Mouse (Mus musculus) limb, embryonic 12.5 days (tissue): ENCODE results near the gene Gm45213. TPM values are rescaled to one million over a fixed set of nuclear protein-coding genes. Genes with fewer than 3 reads are reported as not detected.

Experiments used
- ATAC-seq: fragments of 200-750 bp; cut with Nextera tagmentation; 2 replicates; pipeline ENCODE4 v1.8.0; 2017; ENCODE audit warnings: low read depth, moderate TSS enrichment; ENCODE audit not compliant: insufficient number of reproducible peaks, insufficient read depth, low FRiP score, low TSS enrichment
- H3K27ac ChIP-seq: fragments of 300-500 bp; sonication (generic); 2 replicates; pipeline ENCODE4 v1.5.1; 2016; ENCODE audit warnings: mild to moderate bottlenecking, moderate library complexity
- H3K27me3 ChIP-seq: fragments of 300-500 bp; sonication (generic); 2 replicates; pipeline ENCODE4 v1.6.1; 2016; ENCODE audit warnings: mild to moderate bottlenecking, moderate library complexity
- H3K36me3 ChIP-seq: fragments of 300-500 bp; sonication (generic); 2 replicates; pipeline ENCODE4 v1.6.1; 2016; ENCODE audit warnings: mild to moderate bottlenecking, moderate library complexity
- H3K4me1 ChIP-seq: fragments of 300-500 bp; sonication (generic); replicated peaks from 2 replicates; pipeline ENCODE4 v1.6.1; 2016
- H3K4me2 ChIP-seq: fragments of 300-500 bp; sonication (generic); 2 replicates; pipeline ENCODE4 v1.6.1; 2016; ENCODE audit warnings: mild to moderate bottlenecking, moderate library complexity
- H3K4me3 ChIP-seq: fragments of 300-500 bp; sonication (generic); replicated peaks from 2 replicates; pipeline ENCODE4 v1.5.1; 2016; ENCODE audit warnings: mild to moderate bottlenecking
- H3K9ac ChIP-seq: fragments of 300-500 bp; sonication (generic); replicated peaks from 2 replicates; pipeline ENCODE4 v1.6.1; 2016; ENCODE audit warnings: mild to moderate bottlenecking, moderate library complexity
- H3K9me3 ChIP-seq: fragments of 300-500 bp; sonication (generic); 2 replicates; pipeline ENCODE4 v1.6.1; 2016; ENCODE audit warnings: mild to moderate bottlenecking, moderate library complexity
- WGBS: fragments of 180-500 bp; shearing (Covaris S2); methylation state at CpG from one replicate; pipeline ENCODE4 v1.1.7; 2016; 5-methylcytosine and 5-hydroxymethylcytosine counted together
- polyA plus RNA-seq: library from polyadenylated mRNA; unstranded; fragments of >200 nt; fragmentation: Nextera tagmentation; extraction: Ambion mirVana; gene quantifications from 2 replicates; pipeline ENCODE4 v1.2.1, GENCODE M21; 2016

Gm45213 gene
- not detected in 2 replicates for polyA plus RNA-seq

DNA sequence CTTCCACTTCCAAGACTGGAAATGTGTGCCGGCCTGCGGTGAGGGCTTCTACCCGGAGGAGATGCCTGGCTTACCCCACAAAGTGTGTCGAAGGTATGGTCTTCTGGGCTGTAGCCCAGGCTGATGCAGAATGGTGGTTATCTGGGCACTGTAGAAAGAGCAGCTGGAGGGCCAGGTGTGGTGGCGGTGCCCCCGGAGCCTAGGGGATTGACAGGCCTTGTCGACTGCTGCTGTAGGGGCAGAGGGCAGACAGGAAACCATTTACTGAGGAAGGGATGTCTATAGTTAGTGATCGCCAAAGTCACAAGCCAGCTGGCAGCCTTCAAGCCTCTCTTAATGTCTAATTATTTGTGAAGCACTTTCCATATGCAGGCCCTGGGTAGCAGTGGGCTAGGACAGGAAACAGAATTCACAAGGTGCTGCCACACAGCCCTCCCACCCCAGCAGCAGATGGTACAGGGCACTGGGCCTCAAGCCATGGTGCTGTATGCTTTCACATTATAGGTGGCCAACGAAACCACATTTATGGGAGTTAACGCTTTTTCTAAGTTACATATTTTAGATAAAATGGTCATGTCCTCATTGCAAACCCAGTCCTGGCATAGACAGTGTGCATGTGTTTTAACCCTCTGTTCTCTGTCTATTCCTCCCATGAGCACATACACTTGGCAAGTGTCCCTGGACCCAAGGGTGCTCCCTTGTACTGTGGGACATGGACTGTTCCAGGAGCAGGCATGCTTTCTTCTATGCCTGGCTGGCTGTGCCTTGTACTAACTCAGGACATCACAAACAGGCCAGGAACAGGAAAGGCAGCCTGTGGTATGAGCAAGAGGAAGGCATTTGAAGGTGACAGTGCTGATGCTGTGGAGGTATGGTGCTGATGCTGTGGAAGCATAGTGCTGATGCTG lies at the start of gene Gm45213:
Gene Gm45213, plus strand, starts transcription at position 51 of the 908 bp plus-strand sequence.
- Histone ChIP-seq H3K4me2 (no peak within 1 kb of the TSS), H3K4me1 (peaks cover 78% of the 10 kb centered on the region), H3K9me3 (no peaks in the 10 kb centered on the region), H3K27me3 (peaks cover 10% of the 10 kb centered on the region; the same call in 1 of the 2 replicates), H3K9ac (no peak within 1 kb of the TSS), H3K36me3 (no peaks in the 10 kb centered on the region), H3K4me3 (no peak within 1 kb of the TSS), H3K27ac (no peak within 1 kb of the TSS)
- 58% methylated on average over 10 of the region's 10 CpGs for WGBS
- ATAC-seq, result no peak

DNA sequence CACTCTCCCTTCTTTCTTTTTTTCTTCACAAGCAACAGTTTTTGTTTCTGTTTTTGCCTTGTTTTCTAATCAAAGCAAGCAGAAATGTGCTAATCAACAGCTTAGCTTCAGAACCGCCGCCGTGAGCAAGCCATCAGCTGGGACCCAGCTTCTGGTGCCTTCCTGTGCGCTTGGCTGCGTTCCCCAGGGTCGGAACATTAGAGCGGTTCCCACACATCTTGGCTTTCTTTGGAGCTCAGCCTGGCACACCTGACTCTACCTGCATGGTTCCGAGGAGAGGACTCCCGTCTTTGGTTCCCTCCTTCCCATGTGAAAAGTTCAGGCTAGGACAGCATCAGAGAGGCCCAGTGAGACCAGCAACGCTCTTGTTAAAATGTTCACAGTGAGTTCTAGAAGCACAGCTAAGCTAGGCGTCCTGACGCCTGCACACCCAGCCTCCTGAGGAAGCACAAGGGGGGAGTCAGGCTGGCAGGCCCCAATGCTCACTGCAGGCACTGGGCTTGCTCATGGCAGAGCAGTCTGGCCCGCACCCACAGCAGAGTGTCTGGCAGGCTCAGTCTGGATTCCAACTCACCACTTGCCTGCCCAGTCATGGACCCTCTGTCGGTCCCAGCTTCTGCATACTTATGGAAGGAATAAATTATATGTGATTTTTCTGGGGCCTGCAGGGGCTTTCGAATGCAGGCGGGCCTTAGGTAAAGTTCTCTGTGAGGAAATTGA lies 42.2 kb upstream of the Gm45213 start:
- no peak for ATAC-seq
- Histone ChIP-seq H3K36me3 (no peaks in the 10 kb centered on the region), H3K9me3 (peaks cover 17% of the 10 kb centered on the region), H3K4me1 (peaks cover 11% of the 10 kb centered on the region), H3K4me3 (no peak overlapping the region), H3K27ac (0 out of 2 replicates have a peak overlapping the region, but pooled peaks have one; percentile 32), H3K27me3 (no peaks in the 10 kb centered on the region), H3K4me2 (no peak overlapping the region), H3K9ac (no peak overlapping the region)
- WGBS, result 85% methylated on average over 16 of the region's 16 CpGs

DNA sequence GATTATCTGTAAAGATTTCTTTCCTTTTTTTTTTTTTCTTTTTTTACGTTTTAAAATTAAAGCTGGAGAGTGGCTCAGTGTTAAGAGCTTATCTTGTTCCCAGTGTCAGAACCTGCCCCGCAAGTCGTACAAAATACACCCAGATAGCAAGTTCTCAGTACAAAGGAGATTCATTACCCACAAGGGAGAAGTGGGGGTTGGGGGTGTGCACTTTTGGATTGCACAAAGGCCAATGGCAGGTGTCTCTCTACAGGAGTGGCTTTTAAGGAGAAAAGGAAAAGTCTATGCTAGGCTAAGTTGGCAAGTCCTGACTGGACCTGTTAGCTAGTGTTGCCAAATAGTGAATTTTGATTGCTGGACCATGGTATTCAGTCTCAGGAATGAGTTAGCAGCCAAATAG lies 41.6 kb upstream of the Gm45213 start:
- Histone ChIP-seq H3K27ac (no peak overlapping the region), H3K27me3 (no peaks in the 10 kb centered on the region), H3K4me3 (no peak overlapping the region), H3K4me1 (peaks cover 11% of the 10 kb centered on the region), H3K4me2 (no peak overlapping the region), H3K9me3 (peaks cover 17% of the 10 kb centered on the region), H3K9ac (no peak overlapping the region), H3K36me3 (no peaks in the 10 kb centered on the region)
- no peak for ATAC-seq
- 75% methylated on average over 3 of the region's 3 CpGs for WGBS

DNA sequence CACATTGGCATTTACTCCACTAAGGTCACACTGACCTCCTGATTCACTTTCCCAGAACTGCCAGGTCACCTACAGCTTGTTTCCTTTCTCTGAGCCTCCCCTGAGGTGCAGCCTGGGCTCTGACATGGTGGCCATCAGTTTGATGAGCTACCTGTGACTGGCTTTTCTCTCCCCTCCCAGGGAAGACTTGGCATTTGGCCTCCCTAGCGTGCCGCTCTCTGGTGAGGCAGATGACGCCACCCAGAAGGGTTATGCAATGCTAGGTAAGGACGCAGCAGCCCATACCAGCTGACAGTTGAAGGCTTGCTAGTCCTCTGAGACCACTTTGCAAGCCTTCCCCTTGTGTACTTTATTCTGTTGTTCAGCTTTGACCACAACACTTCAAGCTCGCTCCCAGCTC lies 40.0 kb upstream of the Gm45213 start:
- no peak for ATAC-seq
- WGBS, result 81% methylated on average over 5 of the region's 5 CpGs

DNA sequence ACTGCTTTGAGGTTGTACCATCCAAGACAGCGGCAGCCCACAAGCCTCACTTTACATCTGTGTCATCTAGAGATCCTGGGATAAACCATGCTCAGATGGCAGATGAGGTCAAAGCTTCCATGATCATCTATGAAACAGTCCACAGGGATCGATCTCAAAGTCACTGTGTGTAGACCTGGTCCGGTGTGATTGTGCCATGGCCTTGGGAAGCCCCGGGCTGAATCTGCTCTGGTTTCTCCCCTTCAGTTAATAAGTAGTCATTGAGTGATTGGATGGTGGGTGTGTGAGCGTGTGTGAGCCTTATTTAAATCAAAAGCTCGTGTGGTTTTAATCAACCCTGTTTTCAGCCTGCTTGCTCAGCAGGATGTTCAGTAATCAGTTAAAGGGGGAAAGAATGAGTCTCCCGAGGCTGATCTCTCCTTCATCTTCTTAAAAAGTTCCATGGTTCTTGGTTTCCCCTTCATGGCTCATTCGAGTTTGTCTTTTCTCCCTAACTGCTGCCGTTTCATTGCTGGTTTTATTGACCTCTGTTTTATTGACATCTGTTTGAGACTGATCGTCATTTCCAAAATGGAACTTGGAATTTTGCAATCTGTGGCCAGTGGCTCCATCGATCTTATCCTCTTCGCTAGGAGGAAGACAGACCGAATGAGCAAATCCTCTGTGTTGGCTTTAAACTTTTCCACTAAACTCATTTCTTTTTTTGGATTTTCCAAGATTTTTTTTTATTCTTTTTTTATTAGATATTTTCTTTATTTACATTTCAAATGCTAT lies 39.4 kb upstream of the Gm45213 start:
- no peak; the same call in 1 of the 2 replicates for ATAC-seq
- H3K9ac ChIP-seq, result no peak overlapping the region
- no peak overlapping the region for H3K4me2 ChIP-seq
- WGBS, result 43% methylated on average over 13 of the region's 13 CpGs
- no peak overlapping the region for H3K27ac ChIP-seq
- H3K9me3 ChIP-seq, result 0 out of 2 replicates have a peak, but pooled peaks cover 7% of the 10 kb centered on the region
- H3K4me3 ChIP-seq, result no peak overlapping the region
- H3K27me3 ChIP-seq, result no peaks in the 10 kb centered on the region
- H3K4me1 ChIP-seq, result peaks cover 14% of the 10 kb centered on the region
- H3K36me3 ChIP-seq, result no peaks in the 10 kb centered on the region

More for the DNA sequence above, 40.0 kb upstream of the Gm45213 start:
- Histone ChIP-seq H3K36me3 (no peaks in the 10 kb centered on the region), H3K4me2 (no peak overlapping the region), H3K27ac (no peak overlapping the region), H3K4me1 (peaks cover 14% of the 10 kb centered on the region), H3K4me3 (no peak overlapping the region), H3K9me3 (0 out of 2 replicates have a peak, but pooled peaks cover 10% of the 10 kb centered on the region), H3K27me3 (no peaks in the 10 kb centered on the region), H3K9ac (no peak overlapping the region)

DNA sequence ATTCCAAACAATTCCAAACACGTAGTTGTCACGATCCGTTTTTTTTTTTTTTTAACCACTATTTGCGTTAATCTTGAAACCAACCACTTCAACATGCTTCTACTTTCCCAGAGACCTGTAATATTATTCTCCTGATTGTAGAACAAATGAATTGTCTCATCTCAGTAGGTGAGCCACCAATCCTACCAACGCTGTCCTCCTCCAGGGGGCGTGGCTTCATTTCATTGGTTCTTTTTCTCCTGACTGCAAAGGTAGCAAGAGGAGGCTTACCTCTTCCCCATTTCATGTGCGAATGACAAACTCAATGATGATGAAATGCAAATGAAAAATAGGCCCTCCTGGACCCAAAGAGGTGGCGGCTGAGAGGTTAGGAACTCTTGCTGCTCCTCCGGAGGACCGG lies 38.3 kb upstream of the Gm45213 start:
- ATAC-seq, result no peak
- Histone ChIP-seq H3K27ac (no peak overlapping the region), H3K27me3 (no peaks in the 10 kb centered on the region), H3K9me3 (no peaks in the 10 kb centered on the region), H3K4me2 (no peak overlapping the region), H3K4me1 (peaks cover 14% of the 10 kb centered on the region), H3K36me3 (no peaks in the 10 kb centered on the region), H3K9ac (no peak overlapping the region), H3K4me3 (no peak overlapping the region)
- WGBS, result 86% methylated on average over 10 of the region's 10 CpGs

DNA sequence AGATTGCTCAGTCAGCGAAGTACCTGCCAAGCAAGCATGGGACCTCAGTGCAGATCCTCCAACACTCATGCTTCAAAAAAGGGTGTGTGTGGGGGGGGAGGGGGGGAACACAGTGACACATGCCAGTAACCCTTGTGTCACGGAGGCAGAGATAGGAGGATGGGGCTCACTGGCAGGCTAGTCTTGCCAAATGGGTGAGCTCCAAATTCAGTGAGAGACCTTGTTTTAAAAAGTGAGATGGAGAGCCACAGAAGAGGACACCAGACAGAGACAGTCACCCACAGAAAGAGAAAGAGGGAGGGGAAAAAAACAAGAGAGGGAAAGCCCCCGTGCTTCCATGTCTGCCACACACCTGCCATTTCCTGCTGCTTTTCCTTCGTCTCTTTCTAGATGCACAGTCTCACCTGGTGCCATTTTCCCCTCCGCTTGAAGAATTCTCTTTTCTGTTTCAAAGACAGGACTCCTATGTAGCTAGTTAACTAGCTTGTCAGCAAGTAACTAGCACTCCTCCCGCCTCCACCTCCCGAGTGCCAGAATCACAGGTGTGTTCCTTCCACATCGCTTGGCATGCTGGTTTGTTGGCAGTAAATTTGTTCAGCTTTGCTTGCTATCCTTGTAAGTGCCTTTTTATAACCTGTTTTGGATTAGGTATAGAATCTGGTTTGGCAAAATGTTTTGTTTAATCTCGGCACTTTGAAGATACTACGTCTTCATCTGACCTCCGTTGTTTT lies 35.1 kb upstream of the Gm45213 start:
- Histone ChIP-seq H3K4me3 (no peak overlapping the region), H3K27ac (no peak overlapping the region), H3K27me3 (0 out of 2 replicates have a peak, but pooled peaks cover 4% of the 10 kb centered on the region), H3K9me3 (no peaks in the 10 kb centered on the region), H3K9ac (no peak overlapping the region), H3K36me3 (no peaks in the 10 kb centered on the region), H3K4me1 (peaks cover 42% of the 10 kb centered on the region), H3K4me2 (no peak overlapping the region)
- no peak for ATAC-seq
- 63% methylated on average over 11 of the region's 11 CpGs for WGBS

DNA sequence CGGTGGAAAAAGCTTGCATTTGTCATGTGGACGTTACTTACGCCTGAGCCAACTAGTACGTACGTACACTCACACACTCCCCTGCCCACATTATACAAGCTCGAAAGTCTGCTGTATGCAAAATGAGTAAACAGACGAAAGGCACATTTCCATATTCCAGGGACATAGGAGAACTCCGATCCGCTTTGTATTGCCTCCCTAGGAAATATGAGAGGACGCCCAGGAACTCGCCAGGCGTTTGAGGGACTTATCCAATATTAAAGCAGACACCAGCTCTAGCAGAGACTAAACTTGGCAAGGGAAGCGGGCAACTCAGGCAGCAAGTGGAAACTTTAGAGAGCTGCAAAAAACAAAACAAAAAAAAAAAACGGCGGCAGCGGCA lies 34.5 kb upstream of the Gm45213 start:
- H3K36me3 ChIP-seq, result no peaks in the 10 kb centered on the region
- peaks cover 42% of the 10 kb centered on the region for H3K4me1 ChIP-seq
- 0 out of 2 replicates have a peak, but pooled peaks cover 4% of the 10 kb centered on the region for H3K27me3 ChIP-seq
- no peak for ATAC-seq
- 78% methylated on average over 16 of the region's 16 CpGs for WGBS
- no peaks in the 10 kb centered on the region for H3K9me3 ChIP-seq
- no peak overlapping the region for H3K27ac ChIP-seq
- no peak overlapping the region for H3K4me3 ChIP-seq
- no peak overlapping the region for H3K4me2 ChIP-seq
- H3K9ac ChIP-seq, result no peak overlapping the region

DNA sequence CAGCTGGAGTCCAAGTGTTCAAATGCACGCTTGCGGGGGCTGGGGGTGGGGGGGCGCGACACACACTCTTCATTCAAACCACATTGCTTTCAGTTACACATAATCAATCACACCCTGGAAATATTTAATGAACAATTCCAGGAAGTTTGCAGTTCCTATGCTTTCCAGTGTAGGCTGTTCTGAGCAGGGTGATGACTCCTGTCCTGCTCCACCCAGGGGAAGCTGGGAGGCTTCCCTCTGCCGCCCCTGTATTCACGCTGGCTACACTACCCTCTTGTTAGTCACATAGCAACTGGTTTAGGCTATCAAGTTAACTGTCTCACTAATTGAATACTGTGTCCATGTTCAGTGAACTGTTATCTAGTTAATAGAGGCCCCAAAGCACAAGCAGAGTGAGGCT lies 32.9 kb upstream of the Gm45213 start:
- ATAC-seq, result no peak
- Histone ChIP-seq H3K4me1 (peaks cover 46% of the 10 kb centered on the region), H3K4me2 (no peak overlapping the region), H3K9ac (no peak overlapping the region), H3K9me3 (no peaks in the 10 kb centered on the region), H3K27me3 (0 out of 2 replicates have a peak, but pooled peaks cover 4% of the 10 kb centered on the region), H3K4me3 (no peak overlapping the region), H3K27ac (no peak overlapping the region), H3K36me3 (no peaks in the 10 kb centered on the region)
- WGBS, result 59% methylated on average over 6 of the region's 6 CpGs

DNA sequence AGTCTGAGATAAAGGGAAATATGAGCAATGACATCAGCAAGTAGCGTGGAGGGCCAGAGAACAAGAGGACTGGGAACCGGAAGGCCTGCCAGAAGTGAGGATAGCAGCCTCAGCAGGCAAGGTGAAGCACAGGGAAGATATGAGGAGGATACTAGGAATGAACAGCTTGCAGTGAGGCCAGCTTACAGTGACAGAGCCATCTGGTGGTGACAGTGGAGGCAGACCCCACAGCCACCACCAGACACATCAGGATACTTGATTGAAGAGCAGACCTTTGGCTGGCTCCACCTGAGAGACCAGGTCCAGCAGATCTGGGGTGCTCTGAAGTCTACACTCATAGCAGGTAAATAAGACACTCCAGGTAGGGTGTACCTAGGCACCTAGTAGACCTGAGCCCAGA lies 15.7 kb upstream of the Gm45213 start:
- Histone ChIP-seq H3K4me3 (no peak overlapping the region), H3K4me2 (no peak overlapping the region), H3K27ac (no peak overlapping the region), H3K9ac (no peak overlapping the region), H3K4me1 (peaks cover 15% of the 10 kb centered on the region), H3K36me3 (no peaks in the 10 kb centered on the region), H3K9me3 (no peaks in the 10 kb centered on the region), H3K27me3 (no peaks in the 10 kb centered on the region)
- no peak for ATAC-seq
- WGBS, result 78% methylated on average over 2 of the region's 2 CpGs
